Mouse (Mus musculus): ENCODE data around the gene Gm36210.

DNA sequence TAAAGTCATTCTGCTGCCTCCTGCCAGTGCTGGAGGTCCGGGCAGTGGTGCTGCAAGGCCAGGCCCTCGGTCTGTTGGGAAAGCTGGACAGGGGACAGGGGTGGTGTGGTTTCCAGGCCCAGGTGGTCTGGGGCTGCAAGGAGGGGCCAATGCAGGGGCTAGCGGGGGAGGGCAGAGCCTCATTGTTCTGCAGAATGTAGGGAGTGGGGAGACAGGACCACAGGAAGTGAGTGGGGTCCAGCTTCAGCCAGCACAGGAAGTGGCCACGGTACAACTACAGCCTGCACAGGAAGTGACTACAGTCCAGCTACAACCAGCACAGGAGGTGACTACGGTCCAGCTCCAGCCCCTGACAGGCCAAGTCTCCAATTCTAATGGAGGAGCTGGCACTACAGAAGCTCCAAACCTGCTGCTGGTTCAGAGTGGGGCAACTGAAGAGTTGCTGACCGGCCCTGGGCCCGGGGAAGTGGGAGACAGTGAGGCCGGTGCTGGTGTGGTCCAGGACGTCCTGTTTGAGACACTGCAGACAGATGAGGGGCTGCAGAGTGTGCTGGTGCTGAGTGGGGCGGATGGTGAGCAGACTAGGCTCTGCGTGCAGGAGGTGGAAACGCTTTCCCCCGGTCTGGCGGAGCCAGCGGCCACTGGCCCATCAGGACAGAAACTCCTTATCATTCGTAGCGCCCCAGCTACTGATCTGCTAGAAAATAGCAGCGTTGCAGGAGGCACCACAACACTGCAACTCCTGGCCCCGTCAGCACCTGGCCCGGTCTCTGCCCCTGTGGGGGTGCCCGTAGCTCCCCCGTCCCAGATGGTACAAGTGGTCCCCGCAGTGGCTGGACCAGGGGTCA, 14.9 kb upstream of the Gm36210 start:
- no peak for TF ChIP-seq CTCF (IDR thresholded peaks at IDR 0.05; ENCODE audit: low read depth)
- no peak; the same call in 1 of the 2 replicates for TF ChIP-seq EP300 (IDR thresholded peaks at IDR 0.05; ENCODE audit: low read depth)
